Mouse (Mus musculus) kidney, postnatal 25 days (tissue): ENCODE measurements around the gene Gm20388.
A peak's percentile ranks its signal among the peaks of the same experiment; 100 is the strongest.

Source experiments
- DNase-seq, 2 experiments: peaks; one replicate each; pipeline ENCODE4 v3.0.0; 2021; ENCODE audit warnings: mixed read lengths in 2 of 2

Gm20388 gene

GRCm38 (mm10) chr8:121161437-121161836, 1250.8 kb downstream of the Gm20388 start:
- DNase-seq: no peak

- no peak for DNase-seq
These were observed 1251.8 kb downstream of the Gm20388 start for GRCm38 (mm10) chr8:121162413-121162812.

- peak; percentile 41 to 54 for DNase-seq
These were observed 1252.5 kb downstream of the Gm20388 start for GRCm38 (mm10) chr8:121162906-121163695.

GRCm38 (mm10) chr8:121164017-121164469, 1253.4 kb downstream of the Gm20388 start:
- peak; percentile 66 to 80 for DNase-seq

- DNase-seq: no peak
These were observed 1257.4 kb downstream of the Gm20388 start for GRCm38 (mm10) chr8:121168033-121168432.

- DNase-seq: no peak
These were observed 1259.5 kb downstream of the Gm20388 start for GRCm38 (mm10) chr8:121170116-121170515.

- DNase-seq: peak; percentile 62 to 66
These were observed 1260.2 kb downstream of the Gm20388 start for GRCm38 (mm10) chr8:121170626-121171552.

DNA sequence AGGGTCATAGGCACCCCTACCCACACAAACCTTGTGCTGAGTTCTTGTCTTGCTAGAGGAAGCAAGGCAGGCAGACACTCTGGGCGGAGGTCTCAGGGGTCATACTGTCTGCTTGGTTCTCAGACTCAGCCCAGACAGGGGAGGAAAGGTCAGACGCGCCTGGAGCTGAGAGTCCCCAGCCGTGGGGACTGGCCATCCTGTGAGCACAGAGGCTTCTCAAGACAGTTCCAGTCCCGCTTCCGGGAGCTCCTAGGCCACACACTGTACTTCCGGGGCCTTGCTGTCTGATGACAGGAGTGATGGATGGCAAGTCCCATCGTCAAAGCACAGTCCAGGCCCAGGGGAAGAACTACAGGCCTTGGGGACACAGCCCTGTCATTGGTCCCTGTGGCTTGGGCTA, 1261.9 kb downstream of the Gm20388 start:
- no peak for DNase-seq

DNA sequence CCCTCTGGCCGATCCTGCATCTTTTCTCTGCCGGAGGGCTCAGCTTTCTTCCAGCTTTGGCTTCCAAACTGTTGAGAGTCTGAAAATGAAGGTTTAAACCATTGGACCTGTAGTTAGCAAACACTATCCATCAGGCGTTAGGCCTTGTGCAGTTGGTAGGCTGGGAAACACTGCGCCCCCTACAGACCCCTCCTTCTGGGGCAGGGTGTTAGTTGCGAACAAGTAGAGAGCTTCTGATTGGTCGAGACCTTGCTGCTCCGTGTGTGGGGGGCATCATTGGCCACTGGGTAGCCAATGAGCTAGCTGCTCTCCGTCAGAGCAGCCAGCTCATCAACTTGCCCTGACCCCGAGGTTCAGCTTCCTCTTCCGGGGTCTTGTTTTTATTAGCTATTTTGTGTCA, 1263.5 kb downstream of the Gm20388 start:
- peak; percentile 73 to 81 for DNase-seq

GRCm38 (mm10) chr8:121174721-121175539, 1264.3 kb downstream of the Gm20388 start:
- DNase-seq: no peak

GRCm38 (mm10) chr8:121175540-121176090, 1265.0 kb downstream of the Gm20388 start:
- DNase-seq: no peak

DNA sequence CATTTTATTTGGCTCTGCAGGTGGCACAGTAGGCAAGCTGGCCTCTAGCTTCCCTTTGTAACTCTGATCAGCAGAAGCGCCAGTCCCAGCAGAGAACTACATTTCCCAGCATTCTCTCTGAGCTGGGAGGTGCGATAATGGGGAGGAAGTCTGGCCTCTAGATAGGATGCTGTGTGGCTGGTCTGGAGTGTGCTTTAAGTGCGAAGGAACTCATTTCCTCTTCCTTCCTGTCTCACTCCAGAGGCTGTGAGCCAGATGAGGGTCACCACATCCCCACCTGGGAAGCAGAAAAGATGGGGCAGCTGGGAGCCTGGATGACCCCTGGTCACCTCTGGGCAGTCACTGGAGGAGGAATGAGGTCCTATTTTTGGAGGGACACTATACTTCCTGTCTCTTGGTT, 1265.7 kb downstream of the Gm20388 start:
- DNase-seq: peak in 1 of 2 experiments; percentile 14

DNA sequence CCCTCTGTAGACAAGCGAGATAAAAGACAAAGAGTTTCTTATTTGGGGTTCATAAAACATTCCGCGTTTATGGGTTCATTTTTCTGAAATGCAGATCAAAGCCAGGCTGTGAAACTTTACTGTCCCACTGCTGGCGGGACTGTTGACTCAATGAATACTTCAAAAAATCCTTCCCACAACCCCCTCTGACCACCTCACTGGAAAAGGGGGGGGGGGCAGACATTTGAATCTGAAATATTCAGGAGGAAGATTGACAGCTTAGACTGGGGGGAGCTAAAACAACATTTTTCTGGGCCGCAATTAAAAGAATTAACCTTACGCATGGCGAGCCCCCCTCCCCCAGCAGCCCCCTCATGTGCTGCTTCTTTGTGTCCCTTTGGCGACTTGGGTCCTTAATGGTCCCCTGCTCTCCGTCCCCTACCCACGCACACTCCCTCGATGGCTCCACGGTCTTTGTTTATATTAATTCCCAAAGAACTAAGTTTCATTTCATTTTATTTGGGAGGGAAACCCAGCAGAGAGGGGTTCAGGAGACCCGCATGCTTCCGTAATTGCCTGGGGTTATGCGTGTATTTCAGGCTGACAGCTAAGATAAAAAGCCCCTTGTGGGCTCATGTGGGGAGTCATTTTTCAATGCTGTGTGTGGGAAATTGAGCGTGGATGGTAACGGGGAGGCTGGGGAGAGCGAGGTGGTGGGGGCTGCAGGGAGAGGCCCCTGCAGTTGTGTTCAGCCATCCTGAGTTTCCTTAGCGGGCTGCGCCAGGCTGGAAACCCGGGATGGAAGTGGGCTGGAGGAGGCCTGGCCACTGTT, 1270.0 kb downstream of the Gm20388 start:
- DNase-seq: no peak

GRCm38 (mm10) chr8:121181285-121181884, 1270.7 kb downstream of the Gm20388 start:
- DNase-seq: no peak

DNA sequence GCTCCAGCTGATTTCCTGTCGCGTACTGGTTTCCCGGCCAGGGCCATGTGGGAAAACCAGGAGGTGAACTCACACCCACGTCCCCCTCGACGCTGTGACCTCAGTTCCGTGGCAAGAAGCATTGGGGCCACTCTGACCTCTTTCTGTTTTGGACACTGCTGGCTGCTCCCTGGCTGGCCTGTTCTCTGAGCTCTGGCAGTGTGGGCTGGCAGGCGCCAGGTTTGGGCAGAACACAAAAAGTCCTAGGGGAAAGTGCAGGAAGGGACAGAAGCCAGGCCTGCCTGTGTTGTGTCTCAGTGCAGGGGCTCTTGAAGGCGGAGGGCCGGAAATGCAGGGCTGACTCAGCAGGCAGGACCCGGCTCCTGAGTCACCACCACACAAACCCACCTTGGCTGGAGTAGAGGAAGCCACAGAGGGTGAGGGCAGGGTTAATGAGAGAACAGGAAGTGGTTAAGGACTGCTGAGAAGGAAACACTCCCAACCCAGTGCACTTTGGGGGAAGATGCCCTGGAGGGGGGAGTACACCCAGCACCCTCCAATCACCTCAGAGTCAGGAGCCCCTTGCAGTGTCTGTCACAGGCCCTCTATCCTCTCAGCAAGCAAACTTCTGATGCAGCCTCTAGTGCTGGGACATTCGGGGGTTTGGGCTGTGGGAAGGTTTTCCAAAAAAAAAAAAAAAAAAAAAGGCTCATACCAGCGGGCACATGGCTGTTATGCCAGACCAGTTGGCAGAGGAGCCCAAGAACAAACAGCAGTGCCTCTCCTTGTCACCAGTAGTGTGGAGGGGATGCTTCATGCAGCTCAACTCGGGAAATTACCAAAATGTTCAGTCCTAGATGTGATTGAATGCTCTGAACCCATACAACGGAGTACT, 1277.1 kb downstream of the Gm20388 start:
- DNase-seq: peak; percentile 51 to 83

DNA sequence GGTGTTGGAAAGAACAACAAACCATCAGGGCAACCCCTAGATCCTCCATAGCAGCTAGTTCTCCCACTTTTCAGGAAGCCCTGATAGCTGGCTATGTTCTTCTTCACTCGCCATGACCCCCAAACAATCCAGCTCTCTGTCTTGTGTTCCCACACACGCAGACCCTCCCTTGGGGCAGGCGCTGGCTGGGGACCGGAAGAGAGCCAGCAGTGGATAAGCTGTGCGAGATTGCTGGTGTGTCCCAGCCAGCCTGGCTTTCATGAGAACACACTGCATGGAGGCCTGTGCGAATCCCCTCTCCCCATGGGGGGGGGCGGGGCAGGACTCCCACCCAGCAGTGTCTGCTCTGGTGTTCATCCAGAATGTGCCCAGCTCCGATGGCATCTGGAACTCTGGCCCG, 1278.4 kb downstream of the Gm20388 start:
- DNase-seq: peak in 1 of 2 experiments; percentile 45

- peak; percentile 66 to 71 for DNase-seq
These were observed 1281.8 kb downstream of the Gm20388 start for GRCm38 (mm10) chr8:121192451-121192850.

- no peak for DNase-seq
These were observed 1285.3 kb downstream of the Gm20388 start for GRCm38 (mm10) chr8:121195970-121196369.

DNA sequence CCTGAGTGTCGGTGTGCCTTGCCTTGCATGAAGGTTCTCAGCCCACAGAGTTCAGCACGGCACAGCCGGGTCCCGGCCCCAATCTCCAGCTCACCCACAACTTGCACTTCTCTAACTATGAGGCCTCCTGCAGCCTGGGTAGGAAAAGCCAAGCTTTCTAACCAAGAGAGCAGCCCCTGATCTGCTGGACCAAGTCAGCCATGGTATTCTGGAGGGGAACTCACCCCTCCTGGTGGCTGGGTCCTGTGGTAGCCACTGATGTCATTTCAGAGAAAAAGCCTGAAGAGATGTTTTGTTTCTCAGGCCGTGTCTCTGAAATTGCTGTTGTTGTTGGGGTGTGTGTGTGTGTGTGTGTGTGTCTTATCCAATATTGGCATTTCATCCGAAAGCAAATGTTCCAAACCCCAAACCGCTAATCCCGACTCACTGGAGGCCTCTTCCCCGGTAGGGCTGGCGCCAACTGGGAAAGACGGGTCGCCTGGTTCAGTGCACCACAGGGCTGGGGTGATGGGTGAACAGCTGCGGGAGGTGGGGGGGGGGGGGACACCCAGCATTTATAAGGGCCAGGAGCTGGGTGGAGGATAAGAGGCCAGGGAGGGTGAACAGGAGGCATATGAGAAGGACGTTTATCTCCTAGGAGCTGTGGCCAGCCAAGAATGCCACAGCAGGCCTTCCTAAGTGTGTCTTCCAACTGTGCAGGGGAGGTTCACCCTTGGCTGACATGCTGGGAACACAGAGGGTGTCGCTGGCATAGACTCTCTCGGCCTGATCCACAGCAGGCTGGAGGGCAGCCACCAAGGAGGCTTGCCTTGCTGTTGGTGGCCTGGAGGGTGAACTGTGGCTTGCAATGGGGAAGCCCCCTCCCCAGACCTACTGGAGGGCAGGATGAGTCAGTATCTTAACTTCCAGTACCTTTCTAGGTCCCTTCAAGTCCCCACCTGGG, 1286.4 kb downstream of the Gm20388 start:
- DNase-seq: no peak
